Mouse (Mus musculus): ENCODE measurements around the gene Lcat.
"Not testable (repeated sequence)": the region's sequence is repeated elsewhere in the genome, so short reads cannot be mapped to it uniquely, and the experiment has no call there.

Lcat gene

DNA sequence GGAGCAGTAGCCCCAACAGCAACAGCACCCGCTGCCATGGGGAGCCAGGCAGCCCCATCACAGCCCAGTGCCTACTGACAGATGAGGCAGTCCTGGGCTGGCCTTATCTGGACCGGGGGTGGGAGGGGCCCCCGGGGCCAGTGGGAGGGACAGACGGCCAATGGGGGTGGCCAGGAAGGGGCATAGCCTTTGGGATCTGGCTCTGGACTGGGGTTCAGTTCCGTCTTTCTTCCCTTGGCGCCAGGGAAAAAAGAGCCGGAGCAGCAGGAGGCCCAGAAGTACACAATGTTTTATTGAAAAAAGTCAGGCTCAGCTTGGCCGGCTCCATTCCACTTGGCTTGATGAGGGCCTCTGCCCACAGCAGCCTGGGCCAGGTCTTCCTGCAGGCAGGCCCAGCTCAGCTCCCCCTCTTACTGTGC, at the start of gene Lcat:
TSS of gene Lcat (minus strand) at position 62 of the 419 bp plus-strand sequence.
- DNase-seq, result peak in 1 of 2 experiments; percentile 24

DNA sequence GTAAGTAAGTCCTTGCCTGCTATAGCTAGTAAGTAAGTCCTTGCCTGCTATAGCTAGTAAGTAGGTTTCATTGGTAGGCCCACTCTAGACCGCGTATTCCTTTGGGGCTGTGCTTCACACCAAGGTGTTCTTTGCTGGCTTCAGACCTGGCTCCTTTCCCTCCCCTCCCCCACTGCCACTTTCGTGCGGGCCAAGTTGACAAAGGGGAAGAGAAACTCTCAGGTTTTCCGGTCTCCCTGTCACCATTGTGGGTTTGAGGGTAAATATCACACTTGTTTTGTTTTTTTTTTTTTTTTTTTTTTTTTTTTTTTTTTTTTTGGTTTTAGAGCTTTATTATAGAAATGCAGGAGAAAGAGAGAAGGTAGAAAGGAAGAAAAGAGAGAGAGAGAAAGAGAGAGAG, 49.3 kb upstream of the Lcat start:
- no peak for DNase-seq

DNA sequence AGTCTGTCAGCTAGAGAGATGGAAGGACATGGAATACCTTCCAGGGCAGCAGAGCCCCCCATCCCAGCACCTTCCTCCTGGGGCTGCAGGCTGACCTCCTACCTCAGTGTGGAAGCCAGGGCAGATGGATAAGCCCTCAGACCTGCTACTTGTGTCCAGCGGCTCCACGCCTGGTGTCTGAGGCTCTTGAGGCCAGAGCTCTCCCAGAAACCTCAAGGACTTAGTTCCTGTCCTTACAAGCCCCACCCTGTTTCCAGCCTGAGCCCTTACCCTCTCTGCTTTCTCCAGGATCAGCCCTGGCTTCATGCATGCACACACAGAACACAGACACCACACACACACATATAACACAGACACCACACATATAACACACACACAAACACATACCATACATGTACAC, 48.4 kb upstream of the Lcat start:
- DNase-seq, result no peak

DNA sequence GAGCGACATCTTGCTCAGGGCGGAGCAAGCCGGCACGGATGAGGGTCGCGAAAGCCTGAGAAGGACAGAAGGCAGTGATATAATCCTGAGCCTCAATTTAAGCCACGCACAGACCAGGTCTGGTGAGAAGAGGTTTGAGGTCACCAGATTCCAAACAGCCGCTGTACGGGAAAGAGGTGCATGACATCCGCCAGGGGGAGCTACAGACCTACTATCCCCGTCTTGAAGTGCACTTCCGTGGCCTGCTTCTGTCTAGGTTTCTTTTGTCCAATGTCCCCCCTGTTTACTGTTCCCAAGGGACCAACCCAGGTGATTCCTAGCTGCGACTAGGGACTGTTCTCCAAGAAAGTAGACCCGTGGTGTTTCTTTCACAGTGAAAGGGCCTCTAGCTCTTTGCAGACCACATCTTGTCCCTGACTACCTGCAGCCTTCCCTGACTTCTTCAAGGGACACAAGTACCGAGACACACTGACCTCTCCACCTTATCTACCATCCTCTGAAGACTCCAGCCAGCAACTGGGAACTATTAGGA, 47.7 kb upstream of the Lcat start, which contains the start of gene Dus2:
TSS of gene Dus2 (plus strand) at position 482 of the 532 bp plus-strand sequence.
- peak; percentile 86 to 92 for DNase-seq

DNA sequence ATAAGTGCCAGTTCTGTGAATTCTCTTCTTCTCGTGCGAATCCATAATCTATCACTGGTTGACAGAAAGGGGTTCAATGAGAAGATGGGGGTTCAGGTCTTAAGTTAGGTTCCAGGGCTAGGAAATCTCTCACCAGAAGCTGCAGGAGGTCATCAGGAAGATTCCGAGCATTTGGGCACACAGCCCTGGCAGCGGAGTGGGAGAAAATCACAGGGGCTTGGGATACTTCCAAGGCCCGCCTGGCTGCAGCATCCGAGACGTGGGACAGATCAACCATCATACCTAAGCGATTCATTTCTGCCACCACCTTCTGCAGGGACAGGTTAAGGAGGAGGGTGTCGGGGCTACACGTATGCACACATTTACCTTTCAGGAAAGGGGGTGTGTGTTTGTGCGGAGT, 45.4 kb upstream of the Lcat start:
- no peak for DNase-seq

DNA sequence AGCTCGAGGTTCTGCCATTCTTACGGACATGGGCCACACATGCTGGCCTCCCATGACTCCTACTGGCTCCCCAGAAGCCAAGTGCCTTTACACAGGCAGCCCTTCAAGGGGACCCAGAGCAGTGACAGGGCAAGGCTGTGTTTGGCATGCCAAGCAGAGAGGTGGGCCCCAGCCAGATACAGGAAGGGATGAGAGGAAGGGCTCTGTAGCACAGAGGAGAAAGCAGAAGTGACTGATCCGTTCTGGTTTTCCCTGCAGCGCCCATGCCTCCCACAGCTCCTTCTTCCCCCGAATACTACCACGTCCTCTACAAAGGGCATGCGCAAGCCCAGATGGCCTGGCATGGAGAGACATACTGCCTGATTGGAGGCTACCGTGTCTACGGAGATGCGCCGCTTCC, 40.2 kb upstream of the Lcat start:
- not testable (repeated sequence) for DNase-seq

DNA sequence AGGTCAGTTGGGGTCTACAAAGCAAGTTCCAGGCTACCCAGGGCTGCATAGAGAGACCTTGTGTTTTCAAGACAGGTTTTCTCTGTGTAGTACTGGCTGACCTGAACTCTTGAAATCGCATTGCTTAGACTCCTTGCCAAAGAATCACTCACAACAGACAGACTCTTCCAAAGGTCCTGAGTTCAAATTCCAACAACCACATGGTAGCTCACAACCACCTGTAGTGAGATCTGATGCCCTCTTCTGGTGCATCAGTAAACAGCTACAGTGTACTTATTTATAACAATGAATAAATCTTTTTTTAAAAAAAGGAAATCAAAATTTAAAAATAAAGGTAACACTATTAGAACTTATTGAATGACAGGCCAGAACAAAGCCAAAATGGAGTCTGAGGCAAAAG, 38.0 kb upstream of the Lcat start:
- no peak for DNase-seq

DNA sequence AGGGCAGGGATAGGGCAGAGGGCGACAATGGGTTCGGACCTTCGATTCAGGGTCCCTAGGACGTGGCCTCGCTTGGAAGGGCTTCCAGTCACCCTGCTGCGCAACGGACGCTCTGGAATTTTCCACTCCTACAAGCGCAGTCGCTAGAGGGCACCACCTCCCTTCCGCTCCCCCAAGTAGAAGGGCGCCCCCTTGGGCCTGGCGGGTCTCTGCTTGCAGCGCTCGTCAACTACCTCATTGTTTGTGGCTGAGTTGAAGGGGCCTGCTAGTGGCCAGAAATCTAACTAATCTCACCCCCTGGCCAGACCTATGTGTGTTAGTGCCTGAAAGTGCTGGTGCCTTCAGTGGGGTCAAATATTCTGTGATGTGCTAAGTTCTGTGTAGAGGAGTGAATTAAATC, 36.1 kb upstream of the Lcat start, which contains the start of gene Dpep3:
TSS of gene Dpep3 (minus strand) at position 105 of the 400 bp plus-strand sequence.
- no peak for DNase-seq

DNA sequence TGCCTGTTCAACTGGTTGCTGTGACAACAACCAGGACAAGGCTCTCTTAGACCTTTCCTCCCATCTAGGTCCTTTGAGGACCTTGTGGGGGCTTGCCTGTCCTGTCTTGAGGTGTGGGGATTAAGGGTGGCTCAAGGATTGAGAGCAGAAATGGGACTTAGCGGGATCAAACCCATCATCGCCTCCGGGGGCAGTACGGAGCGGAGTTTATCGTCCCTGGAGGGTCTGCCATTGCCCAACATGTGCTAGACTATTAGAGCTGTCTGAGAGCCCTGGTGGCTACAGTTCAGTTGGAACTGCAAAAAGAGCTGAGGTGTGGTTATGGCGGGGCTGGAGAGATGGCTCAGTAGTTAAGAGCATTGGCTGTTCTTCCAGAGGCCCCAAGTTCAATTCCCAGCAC, 32.2 kb upstream of the Lcat start:
- DNase-seq, result no peak

DNA sequence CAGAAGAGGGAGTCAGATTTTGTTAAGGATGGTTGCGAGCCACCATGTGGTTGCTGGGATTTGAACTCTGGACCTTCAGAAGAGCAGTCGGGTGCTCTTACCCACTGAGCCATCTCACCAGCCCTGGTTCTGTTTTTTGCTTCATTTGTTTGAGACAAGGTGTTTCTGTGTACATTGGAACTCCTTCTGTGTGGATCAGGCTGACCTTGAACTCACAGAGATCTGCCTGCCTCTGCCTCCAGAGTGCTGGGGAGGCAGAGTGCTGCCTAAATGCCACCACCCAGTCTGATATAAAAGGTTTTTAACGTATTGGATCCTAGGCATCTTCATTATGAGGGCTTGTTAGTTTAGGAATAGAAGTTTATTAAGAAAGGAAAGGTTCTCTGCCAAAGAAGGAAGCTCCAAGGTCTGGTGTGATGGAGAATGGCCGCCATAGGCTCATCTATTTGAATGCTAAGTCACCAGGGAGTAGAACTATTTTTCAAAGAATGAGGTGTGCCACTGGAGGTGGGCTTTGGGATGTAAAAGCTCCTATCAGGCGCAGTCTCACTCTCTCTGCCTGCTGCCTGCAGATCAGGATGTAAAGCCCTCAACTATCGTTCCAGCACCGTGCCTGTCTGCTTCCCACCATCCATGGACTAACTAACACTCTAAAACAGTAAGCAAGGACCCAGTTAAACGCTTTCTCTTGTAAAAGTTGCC, 28.0 kb upstream of the Lcat start:
- DNase-seq, result no peak

DNA sequence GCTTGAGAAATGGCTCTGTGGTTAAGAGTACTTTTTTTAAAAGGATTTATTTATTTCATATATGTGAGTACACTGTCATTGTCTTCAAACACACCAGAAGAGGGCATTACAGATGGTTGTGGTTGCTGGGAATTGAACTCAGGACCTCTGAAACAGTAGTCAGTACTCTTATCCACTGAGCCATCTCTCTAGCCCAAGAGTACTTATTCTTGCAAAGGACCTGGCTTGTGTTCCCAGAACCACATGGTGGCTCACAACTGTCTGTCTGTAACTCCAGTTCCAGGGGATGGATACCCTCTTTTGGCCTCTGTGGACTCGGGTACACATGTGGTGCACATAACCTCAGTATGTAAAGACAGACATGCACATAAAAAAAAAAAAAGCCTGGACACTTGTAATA, 26.2 kb upstream of the Lcat start:
- no peak for DNase-seq

DNA sequence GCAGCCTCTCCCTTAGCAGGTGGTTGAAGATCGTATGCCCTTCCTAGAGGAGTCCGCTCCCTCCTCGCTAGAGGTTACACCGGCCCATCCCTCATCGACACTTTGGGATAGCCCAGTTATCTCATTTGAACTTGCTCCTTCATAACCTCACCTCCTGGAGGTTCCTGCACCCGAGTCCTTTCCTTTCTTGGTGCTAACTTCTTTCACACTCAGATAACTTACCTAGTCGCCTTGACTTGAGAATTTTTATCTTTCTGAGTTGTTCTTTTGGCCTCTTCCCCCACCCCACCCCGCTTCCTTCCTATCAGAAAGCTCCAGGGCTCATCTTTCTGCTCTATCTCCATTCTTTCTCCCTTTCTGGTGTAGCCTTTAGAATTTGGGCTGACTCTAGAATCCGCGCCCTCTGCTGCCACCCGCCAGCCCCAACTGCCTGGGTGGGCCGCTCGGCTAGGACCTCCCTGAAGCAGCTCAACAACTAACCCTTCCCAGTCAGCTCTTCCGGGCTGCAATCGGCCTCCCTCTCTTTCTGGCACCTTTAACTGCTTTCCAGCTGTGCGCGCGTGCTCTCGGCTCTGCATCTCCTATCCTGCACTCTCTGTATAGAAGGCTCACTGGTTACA, 23.6 kb upstream of the Lcat start:
- no peak for DNase-seq

DNA sequence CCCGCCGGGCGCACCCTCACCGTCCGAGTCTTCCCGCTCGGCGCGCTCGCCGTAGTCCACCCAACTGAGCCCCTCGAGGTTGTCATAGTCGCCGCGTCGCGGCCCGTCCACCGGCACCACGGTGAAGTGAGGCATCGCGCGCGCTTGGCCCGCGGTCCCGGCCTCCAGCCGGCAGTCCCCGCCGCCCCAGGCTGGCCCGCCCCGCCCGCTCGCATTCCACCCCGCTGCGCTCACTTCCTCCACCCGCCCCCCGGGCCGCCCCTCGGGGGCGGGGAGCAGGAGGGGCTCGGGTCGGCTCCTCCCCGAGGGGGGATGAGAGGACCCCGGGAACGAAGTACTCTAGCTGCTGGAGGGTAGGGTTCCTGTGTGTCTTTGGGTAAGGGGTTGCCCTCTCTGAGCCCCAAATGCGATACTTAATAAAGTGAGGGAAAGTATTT, 22.7 kb upstream of the Lcat start, which contains the start of gene Slc12a4:
TSS of gene Slc12a4 (minus strand) at position 193 of the 437 bp plus-strand sequence.
- no peak for DNase-seq

DNA sequence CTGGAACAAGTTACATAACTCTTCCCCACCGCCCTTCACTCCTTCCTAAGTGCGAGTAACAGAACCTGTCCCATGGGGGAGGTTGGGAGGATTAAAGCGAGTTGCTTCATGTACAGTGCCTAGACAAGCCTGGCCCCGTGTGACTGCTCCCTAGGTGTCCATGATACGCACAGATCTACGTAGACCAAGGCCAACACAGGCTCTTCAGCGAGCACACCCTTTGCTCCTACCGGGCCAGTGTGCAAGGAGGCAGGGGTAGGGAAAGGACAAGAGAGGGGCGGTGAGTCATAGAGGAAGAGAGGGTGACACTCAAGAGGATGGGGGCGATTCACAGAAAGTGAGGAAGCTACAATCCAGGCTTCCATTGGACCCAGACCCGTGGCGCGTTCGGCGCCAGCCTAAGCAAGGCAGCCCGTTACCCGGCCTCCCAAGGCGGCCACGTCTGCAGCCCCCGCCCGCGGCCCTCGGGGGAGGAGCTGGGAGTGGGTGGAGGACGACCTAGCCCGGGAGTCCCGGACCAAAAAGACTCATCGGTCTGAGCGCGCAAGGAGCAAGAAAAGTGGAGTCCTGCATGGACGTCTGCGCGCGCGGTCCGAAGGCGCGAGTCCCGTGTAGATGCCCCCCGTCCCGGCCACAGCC, 22.2 kb upstream of the Lcat start:
- no peak for DNase-seq

DNA sequence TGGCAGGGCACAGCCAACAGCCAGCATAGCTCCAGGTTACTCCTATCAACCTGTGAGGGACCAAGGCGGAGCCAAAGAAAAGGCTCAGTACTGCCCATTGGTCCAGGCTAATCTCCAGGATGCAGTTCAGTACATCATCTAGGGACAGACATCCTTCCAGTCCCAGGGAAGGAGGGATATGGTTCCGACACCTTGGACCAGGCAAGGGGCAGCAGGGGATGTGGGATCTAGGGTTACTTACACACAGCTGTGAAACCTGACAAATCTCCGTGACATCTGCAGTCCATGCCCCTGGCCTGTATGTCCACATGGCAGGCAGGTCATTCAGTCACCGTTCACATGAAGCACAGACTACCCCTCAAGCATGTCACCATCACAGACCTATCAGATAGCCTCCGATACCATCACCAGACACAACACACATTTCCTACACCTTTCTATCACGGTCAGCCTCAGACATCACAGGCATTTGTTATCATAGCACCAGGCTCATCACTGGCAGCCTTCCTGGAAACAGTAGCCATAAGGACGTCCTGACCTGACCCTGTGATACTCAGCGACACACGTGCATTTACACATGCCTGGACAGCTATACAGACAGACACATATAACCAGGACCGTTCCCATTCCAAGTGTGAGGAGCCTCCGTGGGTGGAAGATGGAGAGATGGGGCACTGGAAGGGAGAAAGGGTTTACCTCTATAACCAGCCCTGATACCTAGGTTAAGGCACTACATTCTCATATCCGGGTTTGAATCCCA, 21.5 kb upstream of the Lcat start:
- no peak for DNase-seq

DNA sequence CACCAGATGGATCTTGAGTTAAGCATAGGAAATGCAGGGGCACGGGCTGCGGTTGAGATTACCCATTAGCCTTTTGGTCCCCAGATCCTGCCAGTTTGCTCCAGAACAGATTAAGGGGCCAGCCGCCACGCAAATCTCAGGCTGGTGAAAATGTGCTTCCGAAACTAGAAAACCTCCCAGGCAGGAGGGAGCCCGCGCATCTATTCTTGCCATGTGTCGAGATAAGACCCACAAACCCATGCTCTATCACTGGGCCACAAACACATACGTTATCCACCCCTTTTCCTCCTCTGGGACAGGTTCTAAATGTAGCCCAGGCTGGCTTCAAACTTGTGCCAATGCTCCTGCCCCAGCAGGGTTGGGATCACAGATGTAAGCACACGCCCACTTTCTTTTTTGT, 18.4 kb upstream of the Lcat start:
- no peak for DNase-seq

DNA sequence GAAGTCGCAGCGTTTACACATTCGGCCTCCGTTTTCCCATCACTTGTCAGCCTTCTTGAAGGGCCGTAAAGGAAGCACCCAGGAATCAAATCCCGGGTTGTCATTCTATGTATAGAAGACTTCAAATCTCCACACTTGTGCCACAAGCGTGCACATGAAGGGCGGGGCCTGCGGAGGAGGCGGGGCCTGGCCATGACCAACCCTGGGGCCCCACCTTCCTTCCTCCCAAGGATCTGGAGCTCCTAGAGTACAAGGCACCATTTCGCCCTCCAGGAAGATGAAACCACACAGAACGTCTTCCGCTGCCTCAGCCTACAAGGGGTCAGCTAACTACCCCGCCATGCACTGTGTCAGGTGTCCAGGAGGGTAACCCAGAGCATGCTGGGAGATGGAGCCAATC, 17.9 kb upstream of the Lcat start:
- DNase-seq, result no peak

DNA sequence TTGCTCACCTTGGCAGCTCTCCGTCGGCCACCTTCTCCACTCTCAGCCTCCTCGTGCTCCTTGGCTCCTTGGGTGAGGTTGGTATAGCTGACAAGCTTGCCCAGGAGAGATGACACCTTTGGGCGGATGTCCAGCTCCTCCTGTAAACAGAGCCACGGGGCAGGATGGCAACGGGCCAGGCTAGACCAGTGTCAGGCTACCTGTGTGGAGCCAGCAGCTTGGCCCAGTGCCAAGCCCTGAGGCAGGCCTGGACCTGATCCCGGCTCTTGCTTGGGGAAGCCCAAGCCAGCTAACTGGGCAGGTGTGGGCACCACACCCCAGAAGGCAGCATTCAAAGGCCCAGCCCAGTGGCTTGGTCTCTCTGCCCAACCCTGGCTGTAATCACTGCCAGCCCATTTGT, 16.2 kb upstream of the Lcat start:
- DNase-seq, result peak; percentile 75 to 79

DNA sequence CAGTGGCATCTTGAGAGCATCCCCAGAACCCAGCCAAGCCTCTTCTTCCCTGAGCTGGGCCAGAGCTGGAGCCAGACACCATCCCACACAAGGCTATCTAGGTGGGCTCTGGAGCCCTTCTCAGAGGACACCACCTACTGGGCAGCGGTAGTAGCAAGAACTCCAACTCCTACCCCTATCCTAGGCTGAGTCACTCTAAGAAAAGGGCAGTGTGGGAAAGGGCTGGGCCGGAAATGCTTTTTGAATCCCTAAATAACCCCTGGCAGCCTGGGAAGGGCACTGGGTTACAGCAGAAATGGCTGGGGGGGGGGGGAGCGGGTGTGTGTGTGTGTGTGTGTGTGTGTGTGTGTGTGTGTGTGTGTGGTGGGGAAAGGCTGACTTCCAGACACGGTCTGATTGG, 14.6 kb upstream of the Lcat start:
- no peak for DNase-seq

DNA sequence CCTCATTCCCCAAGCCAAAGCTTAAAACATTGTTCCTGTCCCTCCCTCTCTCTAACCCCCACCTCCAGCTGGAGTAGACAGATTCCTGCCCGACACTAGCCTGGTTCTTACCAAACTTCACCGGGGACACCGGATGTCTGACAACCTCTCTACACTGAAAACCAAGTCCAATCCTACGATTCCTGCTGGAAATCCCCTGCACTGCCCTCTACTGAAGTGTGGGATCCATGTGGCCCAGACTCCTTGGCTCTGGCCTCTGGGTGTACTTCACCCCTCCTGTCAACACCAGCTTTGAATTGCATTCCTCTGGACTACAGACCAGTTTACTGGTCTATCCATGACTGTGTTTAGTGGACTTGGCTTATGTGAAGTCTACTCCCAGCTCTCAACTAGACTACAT, 13.4 kb upstream of the Lcat start:
- DNase-seq, result no peak

DNA sequence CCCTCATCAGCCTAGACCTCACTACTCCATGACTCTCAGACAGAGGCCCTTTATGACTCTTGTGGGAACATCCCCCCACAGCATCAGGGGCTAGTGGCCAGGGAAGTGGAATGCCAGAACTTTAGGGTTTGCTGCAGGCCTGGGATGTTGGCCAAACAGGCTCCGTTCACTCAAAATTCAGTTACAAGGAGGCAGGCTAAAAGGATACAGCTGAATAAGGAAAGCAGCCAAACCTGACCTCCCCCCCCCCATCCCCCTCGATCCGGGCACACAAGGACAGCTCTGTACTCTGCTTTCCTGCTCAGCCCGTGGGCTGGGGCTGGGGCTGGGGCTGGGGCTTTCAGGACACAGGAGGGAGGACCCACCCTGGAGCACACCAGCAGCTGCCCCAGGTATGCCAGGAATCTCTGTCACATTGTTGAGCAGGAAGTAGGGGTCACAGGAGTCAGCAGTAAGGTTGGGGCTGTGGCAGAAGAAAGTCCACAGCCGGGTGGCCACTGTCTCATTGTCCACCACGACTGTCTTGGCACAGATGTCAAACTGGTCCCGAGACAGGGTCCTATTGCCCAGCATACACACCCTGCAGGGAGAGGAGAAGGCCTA, 8.0 kb upstream of the Lcat start:
- DNase-seq, result peak in 1 of 2 experiments; percentile 34

DNA sequence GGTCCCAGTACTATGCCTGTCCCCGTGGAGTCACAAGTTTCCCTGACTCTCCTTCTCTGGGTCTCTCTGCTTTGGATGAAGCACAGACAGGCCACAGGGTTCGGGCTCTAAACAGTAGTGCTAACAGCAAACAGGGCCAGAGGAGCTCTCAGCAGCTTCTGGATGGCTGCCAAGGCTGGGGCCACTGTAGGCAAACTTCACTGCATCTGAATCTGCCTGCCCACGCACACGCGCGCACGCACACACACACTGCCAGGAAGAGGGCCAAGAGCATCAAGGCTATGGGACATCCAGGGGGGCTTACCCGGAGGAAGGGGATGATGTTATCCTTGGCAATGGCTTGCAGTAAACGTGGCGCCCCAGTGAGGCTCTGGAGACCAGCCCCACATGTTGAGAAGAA, 6.2 kb upstream of the Lcat start:
- DNase-seq, result peak in 1 of 2 experiments; percentile 35

DNA sequence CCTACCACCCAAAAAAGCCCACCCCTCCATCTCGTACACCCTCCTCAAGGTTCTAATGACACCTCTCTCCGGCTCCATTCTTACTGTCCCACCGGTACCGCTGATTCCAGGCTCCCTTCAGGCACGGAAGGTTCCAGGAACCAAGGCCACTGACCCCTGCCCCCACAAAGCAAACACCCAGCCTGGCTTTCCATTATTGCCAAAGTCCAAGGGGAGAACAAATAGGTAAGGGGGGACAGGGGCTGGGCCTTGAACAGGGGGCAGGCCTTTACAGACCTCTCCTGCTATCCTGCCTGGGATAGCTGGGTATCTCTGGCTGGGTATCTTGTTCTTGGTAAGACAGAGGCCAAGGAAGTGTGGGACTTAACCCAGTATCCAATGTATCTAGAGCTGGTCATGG, 640 bp downstream of the Lcat start:
- DNase-seq, result no peak
